Mouse (Mus musculus) monocyte, adult 2 months (primary cell): ENCODE measurements around the gene Rbp7.

Experiments
- DNase-seq, 2 experiments: peaks; one replicate each; pipeline ENCODE4 v3.0.0; 2022; ENCODE audit warnings: low spot score in 2 of 2, low read depth in 1 of 2

The Rbp7 gene

GRCm38 (mm10) chr4:149409759-149410158 is 45.0 kb downstream of the Rbp7 start:
- DNase-seq = no peak

DNA sequence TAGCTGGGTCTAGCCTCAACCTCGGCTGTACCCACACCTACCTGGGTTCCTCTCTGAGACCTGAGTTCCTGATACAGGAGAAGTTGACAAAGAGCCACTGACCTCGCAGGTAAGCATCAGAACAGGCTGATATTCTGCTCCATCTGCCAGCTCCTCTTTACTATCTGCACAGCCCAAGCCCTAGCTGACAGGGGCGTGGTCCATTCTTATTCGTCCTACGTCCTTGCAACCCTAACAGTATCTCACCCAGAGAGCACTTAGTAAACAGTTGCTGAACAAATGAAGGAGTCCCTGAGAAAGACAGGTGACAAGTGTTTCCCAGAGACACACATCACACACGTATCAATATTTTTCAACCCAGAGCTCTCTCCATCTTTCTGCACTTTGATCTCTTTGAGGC is 46.4 kb downstream of the Rbp7 start:
- DNase-seq = no peak

DNA sequence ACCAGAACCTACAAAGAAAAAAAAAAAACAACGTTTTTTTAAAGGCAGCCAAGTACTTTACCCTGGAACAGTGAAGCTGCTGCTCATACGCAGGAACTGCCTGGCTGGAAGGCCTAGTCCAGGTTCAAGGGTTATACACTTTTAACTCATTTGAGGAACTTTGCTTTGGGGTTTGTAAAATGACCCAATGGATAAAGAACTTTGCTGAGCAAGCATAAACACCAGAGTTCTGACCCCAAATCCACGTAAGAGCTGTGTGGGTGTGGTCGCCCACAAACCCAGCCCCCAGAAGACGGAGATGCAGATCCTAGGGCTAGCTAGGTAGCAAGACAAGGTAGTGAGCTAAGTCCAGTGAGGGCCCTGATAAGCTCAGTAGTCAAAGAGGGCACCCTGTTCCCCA is 47.3 kb downstream of the Rbp7 start:
- no peak for DNase-seq

GRCm38 (mm10) chr4:149405713-149406443 is 48.9 kb downstream of the Rbp7 start:
- DNase-seq = no peak

DNA sequence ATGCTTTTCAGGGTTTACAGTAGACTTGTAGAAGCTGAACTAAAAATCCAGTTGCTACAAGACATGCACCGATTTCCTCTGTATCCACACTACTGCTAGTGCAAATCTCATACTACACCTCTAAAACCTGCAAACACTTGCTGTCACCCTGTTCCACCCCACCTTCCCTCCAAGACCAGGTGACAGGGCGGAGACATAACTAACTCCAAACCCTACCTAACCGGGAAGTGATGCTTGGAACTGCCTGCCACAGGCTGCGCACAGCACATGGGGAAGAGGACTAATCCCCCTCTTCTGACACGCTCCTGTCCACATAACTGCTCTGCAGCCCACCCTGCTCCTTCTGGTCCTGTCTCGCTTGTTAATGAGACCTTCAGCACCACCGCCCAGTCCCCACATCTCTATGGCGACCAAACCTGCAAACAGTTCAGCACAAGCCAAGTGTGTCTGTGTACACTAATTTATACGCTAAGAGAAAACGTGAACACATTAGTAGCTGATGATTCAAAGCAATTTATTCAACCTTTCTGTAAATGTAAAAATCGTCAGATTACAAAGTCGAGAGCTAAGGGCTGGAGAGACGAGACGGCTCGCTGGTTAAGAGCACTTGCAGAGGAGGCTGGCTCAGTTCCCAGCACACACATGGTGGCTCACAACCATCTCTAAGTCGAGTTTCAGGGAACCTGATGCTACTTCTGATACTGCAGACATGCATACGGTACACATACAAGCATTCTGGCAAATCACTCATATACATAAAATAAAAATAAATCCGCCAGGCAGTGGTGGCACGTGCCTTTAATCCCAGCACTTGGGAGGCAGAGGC is 49.9 kb downstream of the Rbp7 start:
- DNase-seq = no peak

- no peak for DNase-seq
These were observed 51.7 kb downstream of the Rbp7 start for GRCm38 (mm10) chr4:149403037-149403436.

DNA sequence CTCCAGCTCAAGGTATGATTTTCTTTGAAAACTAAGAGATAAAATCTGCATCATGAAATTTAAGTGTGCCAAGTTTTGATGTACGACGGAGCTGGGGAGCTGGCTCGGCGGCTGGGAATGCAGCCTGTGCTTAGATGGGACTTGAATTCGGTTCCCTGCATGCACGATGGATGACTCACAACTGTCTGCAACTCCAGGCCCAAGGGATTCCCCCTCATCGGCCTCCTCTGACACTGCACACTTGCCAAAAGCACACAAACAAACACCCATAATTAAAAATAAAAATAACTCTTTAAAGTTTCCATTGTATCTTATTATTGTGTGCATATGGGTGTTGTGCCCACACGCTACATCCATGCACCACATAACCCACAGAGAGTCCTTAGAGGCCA is 53.2 kb downstream of the Rbp7 start:
- DNase-seq = no peak

GRCm38 (mm10) chr4:149400878-149401590 is 53.7 kb downstream of the Rbp7 start:
- no peak for DNase-seq
